Mouse (Mus musculus): Measurements from ENCODE around the gene Tmem63a.

DNA sequence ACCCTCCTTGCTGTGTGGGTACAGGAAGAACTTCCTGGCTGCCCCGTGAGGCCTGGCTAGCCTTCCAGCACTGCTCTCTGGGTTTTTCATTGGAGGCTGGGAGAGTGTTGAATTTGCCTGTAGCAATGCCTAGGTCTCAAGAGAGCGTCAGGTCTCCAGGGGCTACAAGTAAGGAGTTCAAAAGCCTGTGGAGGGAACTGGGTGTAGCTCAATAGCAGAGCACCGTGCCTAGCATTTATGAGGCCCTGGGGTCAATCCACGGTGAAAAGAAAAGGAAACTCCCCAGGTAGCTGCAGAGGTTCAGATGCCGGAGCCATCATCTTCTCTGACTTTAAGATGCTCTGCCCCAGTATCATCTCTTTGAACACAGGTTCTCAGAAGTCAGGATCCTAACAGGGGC, 69.5 kb downstream of the Tmem63a start:
- TF ChIP-seq CTCF (IDR thresholded peaks at IDR 0.05; ENCODE audit: control insufficient read depth, insufficient read depth, insufficient replicate concordance, low read depth, low read length) (no peak), POLR2A (IDR thresholded peaks at IDR 0.05; ENCODE audit: control insufficient read depth, low read depth, low read length) (no peak)
